Mouse (Mus musculus) T-cell, adult 2 months (primary cell): ENCODE data around the gene Itga5.
A peak's percentile ranks its signal among the peaks of the same experiment; 100 is the strongest.
"Not testable (repeated sequence)": the region's sequence is repeated elsewhere in the genome, so short reads cannot be mapped to it uniquely, and the experiment has no call there.

Experiments
- DNase-seq: peaks from one replicate; pipeline ENCODE4 v3.0.0; 2022; ENCODE audit warnings: low spot score

Itga5 gene

GRCm38 (mm10) chr15:103366376-103367149, at the start of gene Itga5:
Gene Itga5 (minus strand): TSS chr15:103366763.
- DNase-seq, result peak; percentile 16

GRCm38 (mm10) chr15:103405586-103405985, 39.0 kb upstream of the Itga5 start:
- DNase-seq, result not testable (repeated sequence)

- no peak for DNase-seq
Observed at GRCm38 (mm10) chr15:103401361-103401760, 34.8 kb upstream of the Itga5 start.

- no peak for DNase-seq
Observed at GRCm38 (mm10) chr15:103393577-103393976, 27.0 kb upstream of the Itga5 start.

GRCm38 (mm10) chr15:103388556-103389145, 22.1 kb upstream of the Itga5 start:
- no peak for DNase-seq

- DNase-seq, result no peak
Observed at GRCm38 (mm10) chr15:103383771-103384488, 17.4 kb upstream of the Itga5 start.

GRCm38 (mm10) chr15:103382795-103383406, 16.3 kb upstream of the Itga5 start:
- DNase-seq, result no peak

GRCm38 (mm10) chr15:103382075-103382474, 15.5 kb upstream of the Itga5 start:
- no peak for DNase-seq

GRCm38 (mm10) chr15:103378665-103379356, 12.2 kb upstream of the Itga5 start:
- no peak for DNase-seq

GRCm38 (mm10) chr15:103377752-103378664, 11.4 kb upstream of the Itga5 start:
- DNase-seq, result no peak

- no peak for DNase-seq
Observed at GRCm38 (mm10) chr15:103376837-103377269, 10.3 kb upstream of the Itga5 start.

- no peak for DNase-seq
Observed at GRCm38 (mm10) chr15:103375112-103375800, 8.7 kb upstream of the Itga5 start.

- no peak for DNase-seq
Observed at GRCm38 (mm10) chr15:103372461-103372860, 5.9 kb upstream of the Itga5 start.

GRCm38 (mm10) chr15:103371741-103372140, 5.2 kb upstream of the Itga5 start:
- DNase-seq, result no peak

- no peak for DNase-seq
Observed at GRCm38 (mm10) chr15:103371208-103371607, 4.6 kb upstream of the Itga5 start.

GRCm38 (mm10) chr15:103370462-103370861, 3.9 kb upstream of the Itga5 start:
- no peak for DNase-seq

GRCm38 (mm10) chr15:103369123-103369522, 2.6 kb upstream of the Itga5 start:
- DNase-seq, result no peak

GRCm38 (mm10) chr15:103368179-103368940, 1.8 kb upstream of the Itga5 start:
- no peak for DNase-seq
